In genomic region chr2:116216418-116216817, GRCm38 (mm10) we compare ENCODE assay signal across 8 mouse cellular contexts.
DNase-seq lines count a peak whose midpoint lies in the region.

No protein-coding gene starts in this region.

- peak; percentile 22 for DNase-seq in gastrocnemius, postnatal 10 days
- no peak for DNase-seq in gastrocnemius, adult 18-20 months (ENCODE audit: low spot score)
- peak; percentile 3 for DNase-seq in ovary, postnatal 14 days (ENCODE audit: low spot score)
- DNase-seq in ovary, adult 18-20 months (ENCODE audit: low spot score): no peak
- DNase-seq in embryo, embryonic 11 days: peak; percentile 34
- peak; percentile 7 for DNase-seq in mesoderm, embryonic 11.5 days (ENCODE audit: low read depth, low spot score)
- DNase-seq in frontal cortex, postnatal 36 days (ENCODE audit: low spot score in 2 of 2): no peak
- no peak for DNase-seq in cerebellum, adult 18-20 months

Comparison
In these comparisons a context has a peak if more than half of its experiments do, and no peak if none do; other contexts are left out.
1. DNase-seq: peak in gastrocnemius, postnatal 10 days (single experiment), ovary, postnatal 14 days (single experiment), embryo, embryonic 11 days (single experiment) and mesoderm, embryonic 11.5 days (single experiment); none in gastrocnemius, adult 18-20 months (single experiment), ovary, adult 18-20 months (single experiment), frontal cortex, postnatal 36 days (0 of 2) and cerebellum, adult 18-20 months (0 of 2).